Mouse (Mus musculus) adrenal gland, postnatal 25 days (tissue): ENCODE results near the gene Zdhhc9. TPM values are rescaled to one million over a fixed set of nuclear protein-coding genes. Genes with fewer than 3 reads are reported as not detected.

Experiments used
- DNase-seq: peaks from one replicate; pipeline ENCODE4 v3.0.0; 2021; ENCODE audit warnings: mixed read lengths
- total RNA-seq: library from RNA; stranded (reverse); gene quantifications from 2 replicates; pipeline ENCODE4 v1.2.3, GENCODE M21; 2021

Zdhhc9 gene
- total RNA-seq, 1 experiment from 2014 or later, result 18.4 TPM

DNA sequence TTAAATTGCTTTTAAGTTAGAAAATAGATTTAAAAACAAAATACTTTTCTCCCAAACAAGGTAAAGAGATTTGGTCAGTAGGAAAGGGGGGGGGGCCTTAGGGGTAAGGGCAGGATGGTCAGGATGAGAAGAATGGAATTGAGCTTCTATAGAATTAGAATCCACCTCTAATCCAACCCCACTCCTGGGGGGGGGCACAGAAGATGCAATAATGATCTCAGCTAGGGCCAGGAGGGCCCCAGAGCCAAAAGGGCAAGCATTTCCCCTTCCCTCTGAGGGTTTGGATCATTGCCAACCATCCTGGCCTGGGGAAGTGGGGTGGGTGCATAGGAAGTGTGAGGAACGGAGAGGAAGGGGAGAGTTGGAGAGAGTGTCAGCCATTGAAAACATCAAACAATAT is 38.3 kb downstream of the Zdhhc9 start:
- no peak for DNase-seq

DNA sequence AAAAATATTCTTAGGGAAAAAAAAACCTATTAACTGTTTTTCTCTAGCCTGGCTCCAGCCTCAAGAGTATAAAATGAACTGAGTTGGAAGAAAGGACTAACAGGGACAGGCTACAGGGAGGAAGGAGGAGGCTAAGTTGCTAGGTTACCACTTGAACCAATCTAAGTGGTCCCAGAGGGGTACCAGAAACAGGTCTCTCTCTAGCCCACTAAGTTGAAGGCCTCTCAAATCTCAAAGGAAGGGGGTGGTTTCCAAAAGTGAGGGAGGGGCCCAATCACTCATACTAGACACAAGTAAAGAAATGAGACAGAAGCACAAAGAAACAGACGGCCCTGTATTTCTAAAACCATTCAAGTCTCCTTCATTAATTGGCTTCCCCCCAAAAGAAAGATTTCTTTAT is 38.8 kb downstream of the Zdhhc9 start:
- DNase-seq, result no peak

- DNase-seq, result no peak
Measured at GRCm38 (mm10) chrX:48158229-48158919, 50.3 kb downstream of the Zdhhc9 start.

- no peak for DNase-seq
Measured at GRCm38 (mm10) chrX:48157396-48157795, 51.3 kb downstream of the Zdhhc9 start.

DNA sequence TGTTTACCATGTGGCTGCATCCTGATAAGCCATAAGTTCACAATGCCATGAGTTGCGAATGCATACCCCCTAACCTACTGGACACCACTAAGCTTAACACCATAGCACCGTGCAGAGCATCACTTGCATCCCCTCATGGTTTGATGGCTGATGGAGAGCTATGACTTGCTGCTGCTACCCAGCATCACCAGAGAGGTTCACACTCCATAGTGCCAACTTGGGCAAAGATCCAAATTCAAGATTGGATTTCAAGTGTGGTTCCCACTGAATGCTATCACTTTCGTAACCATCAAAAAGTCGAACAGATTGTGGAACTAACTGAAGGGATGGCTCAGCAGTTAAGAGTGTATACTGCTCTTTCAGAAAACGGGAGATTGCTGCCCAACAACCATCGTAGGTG is 53.2 kb downstream of the Zdhhc9 start:
- DNase-seq, result no peak

DNA sequence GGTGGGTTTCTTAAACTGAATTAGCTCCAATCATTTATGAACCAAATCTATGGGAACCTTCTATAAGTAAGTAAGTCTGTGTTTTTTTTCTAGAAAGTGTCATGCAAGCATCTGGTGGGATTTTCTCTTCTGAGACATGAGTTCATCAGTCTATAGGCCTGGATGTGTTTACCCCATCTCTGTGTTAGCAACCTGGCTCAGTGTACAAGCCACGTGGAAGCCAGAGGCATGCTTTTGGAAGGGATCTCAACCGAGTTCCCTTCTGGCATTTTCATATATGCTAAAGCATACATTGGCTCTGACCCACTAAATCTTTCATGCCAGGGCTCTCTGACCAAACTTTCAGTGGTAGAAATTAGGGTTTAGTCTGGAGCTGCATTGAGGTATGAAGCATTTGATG is 54.7 kb downstream of the Zdhhc9 start:
- no peak for DNase-seq

DNA sequence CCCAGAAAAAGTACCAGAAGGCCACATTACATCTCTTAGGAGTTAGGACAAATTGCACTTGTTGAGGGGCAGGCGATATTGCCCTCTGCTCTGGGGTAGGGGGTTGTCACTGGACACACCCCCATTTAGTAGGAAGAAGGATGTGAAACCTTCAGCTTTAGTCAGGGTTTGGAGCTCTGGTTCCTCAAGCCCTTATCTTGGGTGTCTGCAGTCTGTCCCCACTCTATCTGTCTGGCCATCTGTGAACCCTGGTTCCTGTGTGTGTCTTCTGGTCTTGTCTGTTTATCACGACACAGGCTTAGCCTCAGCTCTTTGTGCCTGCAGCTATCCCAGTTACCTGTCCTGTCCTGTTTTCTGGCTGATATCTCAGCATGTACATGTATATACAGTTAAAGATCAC is 55.3 kb downstream of the Zdhhc9 start:
- DNase-seq, result no peak

GRCm38 (mm10) chrX:48152106-48152505 is 56.6 kb downstream of the Zdhhc9 start:
- no peak for DNase-seq

DNA sequence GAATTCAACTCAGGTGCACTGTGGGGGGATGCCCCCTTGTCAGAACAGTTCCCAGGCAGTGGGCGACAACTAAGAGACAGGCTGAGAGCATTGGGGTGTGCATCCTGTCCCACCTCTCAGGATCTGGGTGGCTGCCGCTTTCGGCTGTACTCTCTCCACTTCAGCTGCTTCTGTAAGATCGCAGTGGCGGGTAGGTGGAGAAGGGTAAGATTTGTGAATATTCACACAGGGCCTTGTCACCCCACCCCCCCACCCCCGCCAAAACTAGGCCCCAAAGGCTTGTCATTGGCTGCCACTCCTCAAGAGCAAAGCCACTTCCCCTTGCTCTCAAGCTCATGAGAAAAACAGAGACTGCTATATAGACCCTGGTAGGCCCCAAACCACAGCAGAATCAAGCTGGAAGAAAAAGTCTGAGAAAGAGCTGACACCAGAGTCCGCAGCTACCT is 60.9 kb downstream of the Zdhhc9 start:
- no peak for DNase-seq

DNA sequence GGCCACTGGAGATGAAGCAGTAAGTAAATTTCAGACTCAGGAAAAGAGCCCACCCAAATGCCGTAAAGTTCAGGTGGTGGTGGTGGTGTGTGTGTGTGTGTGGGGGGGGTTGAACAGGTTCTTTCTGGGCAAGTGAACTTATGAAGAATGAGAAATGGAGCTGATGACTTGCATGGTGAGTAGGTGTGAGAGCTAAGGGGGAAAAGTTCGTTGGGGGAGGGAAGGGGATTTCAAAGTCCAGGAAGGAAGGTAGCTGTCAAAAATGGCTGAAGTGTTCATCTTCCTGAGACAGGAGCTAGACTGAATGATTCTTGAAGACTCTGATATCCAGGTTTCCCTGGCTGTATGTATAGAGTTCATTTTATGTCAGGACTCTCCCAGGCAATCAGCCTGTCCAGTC is 61.5 kb downstream of the Zdhhc9 start:
- no peak for DNase-seq

- no peak for DNase-seq
Measured at GRCm38 (mm10) chrX:48146262-48146661, 62.4 kb downstream of the Zdhhc9 start, which contains the start of gene Sash3. Sash3 (plus strand) TSS chrX:48146436.

DNA sequence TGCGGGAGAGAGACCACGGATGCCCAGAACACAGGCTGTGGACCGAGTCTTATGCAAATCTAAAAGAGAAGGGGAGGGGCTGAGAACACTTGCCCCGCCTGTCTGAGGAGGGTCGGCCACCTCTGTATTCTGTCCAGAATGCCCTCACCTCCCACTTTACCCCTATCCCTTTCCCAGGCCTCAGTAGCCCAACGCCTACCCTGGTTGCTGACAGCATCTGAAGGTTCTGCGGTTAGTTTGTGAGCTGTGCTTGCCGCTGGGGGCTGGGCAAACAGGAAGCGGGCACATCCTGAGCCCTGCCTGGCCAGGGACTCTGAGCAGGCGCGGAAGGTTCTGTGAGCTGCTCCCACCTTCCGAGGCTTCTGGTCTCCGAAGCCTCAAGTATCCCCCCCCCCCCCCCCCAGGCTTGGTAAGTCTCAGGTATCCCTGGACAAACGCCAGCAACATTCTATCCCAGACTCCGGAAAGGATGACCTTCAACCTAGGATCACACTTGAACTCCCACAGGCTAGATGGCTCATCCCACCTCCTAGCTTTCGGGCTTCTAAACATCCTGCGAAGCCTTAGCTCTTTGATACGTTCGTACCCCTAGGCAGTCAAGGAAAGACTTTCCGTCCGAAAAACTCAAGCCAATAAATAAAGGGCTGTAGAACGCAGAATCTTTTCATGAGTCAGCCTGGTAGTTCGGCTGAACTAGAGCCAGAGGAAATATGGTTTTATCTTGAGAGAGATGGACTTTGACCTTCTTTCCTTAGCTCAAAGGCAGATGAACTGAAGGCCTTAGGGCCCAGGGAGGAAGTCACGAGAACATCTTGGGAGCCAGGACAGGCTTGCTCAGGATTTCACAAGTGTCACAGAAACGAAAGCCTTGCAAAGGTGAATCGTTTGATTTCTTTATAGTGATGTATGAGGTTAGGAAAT is 65.0 kb downstream of the Zdhhc9 start:
- DNase-seq, result peak; percentile 21

DNA sequence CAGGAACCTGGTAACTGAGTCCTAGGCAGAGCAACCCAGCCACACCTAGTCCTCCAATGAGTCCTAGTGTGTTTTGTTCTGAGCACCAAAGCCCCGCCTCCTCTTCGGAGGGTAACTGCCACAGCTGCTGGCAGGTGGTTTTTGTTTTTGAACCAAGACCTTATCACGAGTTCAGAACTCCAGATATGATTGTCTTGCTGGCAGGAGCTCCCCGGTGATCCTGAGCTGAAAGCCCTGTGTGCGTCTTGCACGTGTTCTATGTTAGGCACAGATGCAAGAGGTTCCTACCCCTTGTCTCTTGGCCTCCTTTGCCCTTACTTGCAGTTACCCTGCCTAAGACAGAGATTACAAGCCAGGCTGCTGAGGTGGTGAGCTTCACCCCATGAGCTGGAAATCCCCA is 67.2 kb downstream of the Zdhhc9 start:
- DNase-seq, result no peak

- no peak for DNase-seq
Measured at GRCm38 (mm10) chrX:48140286-48140877, 68.3 kb downstream of the Zdhhc9 start.

GRCm38 (mm10) chrX:48139368-48140285 is 69.1 kb downstream of the Zdhhc9 start:
- DNase-seq, result no peak

DNA sequence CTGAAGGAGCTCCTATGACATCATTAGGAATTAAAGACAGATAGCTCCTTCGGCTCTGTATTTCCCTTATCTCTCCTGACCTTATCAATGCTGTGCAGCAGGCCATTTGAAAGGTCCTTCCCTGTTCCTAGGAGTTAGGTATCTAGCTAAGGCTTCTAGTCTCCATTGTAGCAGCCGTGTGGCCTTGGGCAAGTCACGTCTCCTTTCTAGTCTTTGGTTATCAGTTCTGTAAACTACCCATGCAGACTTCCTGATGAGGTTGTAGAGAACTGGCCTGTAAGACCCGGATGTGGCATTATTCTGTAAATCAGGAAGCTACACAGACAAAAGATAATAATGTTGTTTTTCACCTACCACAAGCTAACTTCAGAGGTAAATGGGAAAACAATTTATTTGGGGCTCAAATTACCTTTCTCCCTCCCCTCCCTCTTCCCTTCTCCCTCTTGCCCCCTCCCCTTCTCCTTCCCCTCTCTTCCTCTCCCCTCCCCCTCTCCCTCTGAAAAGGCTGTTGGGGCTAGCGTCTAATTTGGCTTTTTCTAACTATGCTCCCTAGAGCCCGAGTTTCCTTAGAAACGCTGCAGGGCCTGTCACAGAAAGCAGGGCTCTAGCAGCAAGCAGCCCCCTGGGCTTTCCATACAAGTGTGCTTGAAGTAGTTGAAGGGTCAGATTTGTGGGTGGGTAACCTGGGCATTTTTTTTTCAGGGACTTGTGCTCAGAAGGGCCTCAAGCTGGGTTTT is 70.0 kb downstream of the Zdhhc9 start:
- no peak for DNase-seq

- no peak for DNase-seq
Measured at GRCm38 (mm10) chrX:48138011-48138410, 70.7 kb downstream of the Zdhhc9 start.

GRCm38 (mm10) chrX:48136935-48137334 is 71.7 kb downstream of the Zdhhc9 start:
- no peak for DNase-seq

DNA sequence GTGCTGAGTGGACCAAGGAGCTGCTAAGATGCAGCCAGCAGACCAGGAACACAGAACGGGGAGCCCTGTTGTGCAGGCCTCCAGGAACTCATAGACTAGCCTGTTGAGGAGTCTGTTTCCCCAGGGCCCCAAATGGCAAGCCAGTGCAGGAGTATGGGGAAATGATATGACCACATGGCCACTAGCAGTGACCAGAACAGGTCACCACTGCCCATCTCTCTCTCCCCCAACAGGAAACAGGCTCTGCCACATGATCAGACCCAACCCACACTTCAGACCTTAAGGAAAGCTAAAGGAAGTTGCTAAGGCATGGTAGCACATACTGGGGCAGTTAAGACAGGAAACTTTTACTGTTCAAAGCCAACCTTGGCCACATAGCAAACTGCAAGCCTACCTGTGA is 79.5 kb downstream of the Zdhhc9 start:
- DNase-seq, result no peak

DNA sequence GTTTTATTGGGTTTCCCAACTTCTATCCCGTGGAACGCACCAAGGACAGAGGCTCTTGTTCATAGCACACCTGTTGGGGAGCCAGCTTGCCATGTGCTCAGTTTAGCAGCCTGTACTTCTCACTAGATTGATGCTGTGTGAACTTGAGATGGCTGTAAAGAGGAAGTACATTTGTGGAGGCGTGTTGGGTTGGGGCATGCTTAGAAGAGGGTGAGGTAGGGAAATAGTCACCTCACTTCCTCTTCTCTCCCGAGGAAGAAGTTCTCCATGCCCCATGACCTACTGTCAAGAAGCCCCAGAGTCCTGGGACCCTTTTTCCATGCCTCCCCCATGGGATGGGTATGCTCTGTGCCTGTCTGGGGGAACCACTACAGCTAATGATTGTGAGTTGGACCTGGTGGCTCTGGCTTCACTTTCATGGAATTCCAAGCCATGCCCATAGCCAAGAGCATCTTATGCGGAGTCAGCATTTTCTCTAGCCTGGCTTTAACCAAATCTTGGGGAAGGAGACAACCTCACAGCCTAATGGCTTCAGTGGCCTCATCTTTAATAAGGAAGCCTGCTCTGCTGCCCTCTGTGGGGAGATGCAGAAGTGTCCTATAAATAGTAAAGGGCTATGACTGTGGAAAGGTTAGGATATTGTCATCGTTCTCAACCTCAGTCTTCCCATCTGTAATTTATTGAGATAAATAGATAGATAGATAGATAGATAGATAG is 81.0 kb downstream of the Zdhhc9 start:
- DNase-seq, result no peak
